Mouse (Mus musculus) liver, adult 2 months (tissue): Measurements from ENCODE around the gene Olfr6. TPM values are rescaled to one million over a fixed set of nuclear protein-coding genes. Genes with fewer than 3 reads are reported as not detected.
"Not testable (repeated sequence)": the region's sequence is repeated elsewhere in the genome, so short reads cannot be mapped to it uniquely, and the experiment has no call there.

Source experiments
- DNase-seq: peaks from one replicate; pipeline ENCODE4 v3.0.0-alpha.2; 2011; ENCODE audit warnings: low read depth, low spot score; ENCODE audit errors: extremely low read depth
- H3K27ac ChIP-seq: fragments of 200-500 bp; replicated peaks from 2 replicates; pipeline ENCODE4 v1.5.1; 2012; ENCODE audit warnings: low read depth, mild to moderate bottlenecking, control low read depth, inconsistent platforms, low read length; ENCODE audit not compliant: insufficient read depth
- H3K27me3 ChIP-seq: fragments of 200-500 bp; 2 replicates; pipeline ENCODE4 v1.6.1; 2012; ENCODE audit warnings: mild to moderate bottlenecking, moderate library complexity, low read length, inconsistent platforms; ENCODE audit not compliant: control insufficient read depth, insufficient read depth
- H3K36me3 ChIP-seq: fragments of 200-500 bp; 2 replicates; pipeline ENCODE4 v1.6.1; 2012; ENCODE audit warnings: low read length, inconsistent platforms; ENCODE audit not compliant: control insufficient read depth, insufficient read depth
- H3K4me1 ChIP-seq: fragments of 200-500 bp; 2 replicates; pipeline ENCODE4 v1.6.1; 2011; ENCODE audit warnings: low read length; ENCODE audit not compliant: control insufficient read depth, insufficient read depth
- H3K4me3 ChIP-seq: fragments of 200-500 bp; 2 replicates; pipeline ENCODE4 v1.5.1; 2011; ENCODE audit warnings: low read depth, mild to moderate bottlenecking, control low read depth, low read length, moderate library complexity; ENCODE audit not compliant: insufficient read depth
- H3K79me2 ChIP-seq: fragments of 200-500 bp; 2 replicates; pipeline ENCODE4 v1.6.1; 2012; ENCODE audit warnings: inconsistent platforms, mild to moderate bottlenecking, low read length, moderate library complexity; ENCODE audit not compliant: control insufficient read depth, insufficient read depth
- H3K9ac ChIP-seq: fragments of 200-500 bp; 2 replicates; pipeline ENCODE4 v1.6.1; 2012; ENCODE audit warnings: low read depth, mild to moderate bottlenecking, control low read depth, inconsistent platforms, low read length
- CTCF ChIP-seq: fragments of 200-500 bp; IDR thresholded peaks from 2 replicates; pipeline ENCODE4 v1.5.1; 2011; ENCODE audit warnings: low read depth, low read length, control low read depth
- POLR2A ChIP-seq: fragments of 200-500 bp; IDR thresholded peaks from 2 replicates; pipeline ENCODE4 v1.6.1; 2011; ENCODE audit warnings: low read length, control low read depth; ENCODE audit not compliant: insufficient read depth; ENCODE audit errors: extremely low read depth
- WGBS: fragments of 180-500 bp; shearing (Covaris S2); methylation state at CpG from one replicate; pipeline ENCODE4 v1.1.7; 2018; 5-methylcytosine and 5-hydroxymethylcytosine counted together
- polyA plus RNA-seq: library from polyadenylated mRNA; depleted of rRNA; stranded (reverse); fragments of >200 nt; gene quantifications from 2 replicates; pipeline ENCODE4 v1.2.3, GENCODE M21; 2012; rRNA removed
- total RNA-seq: library from RNA; depleted of rRNA; stranded (reverse); fragments of >200 nt; gene quantifications from 2 replicates; pipeline ENCODE4 v1.2.3, GENCODE M21; 2014; rRNA removed

The Olfr6 gene
- total and polyA plus RNA-seq, 2 experiments = not detected

DNA sequence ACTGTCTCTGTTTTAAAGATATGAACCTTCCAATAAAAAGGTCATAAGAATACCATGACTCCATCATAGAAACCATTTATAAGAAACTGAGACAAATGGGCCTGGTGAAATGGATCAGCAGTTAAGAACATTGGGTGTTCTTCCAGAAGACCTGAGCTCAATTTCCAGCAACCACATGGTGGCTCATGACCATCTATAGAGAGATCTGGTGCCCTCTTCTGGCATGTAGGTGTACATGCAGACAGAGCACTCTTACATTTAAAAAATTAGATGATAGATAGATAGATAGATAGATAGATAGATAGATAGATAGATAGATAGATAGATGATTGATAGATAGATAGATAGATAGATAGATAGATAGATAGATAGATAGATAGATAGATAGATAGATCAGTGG is 3.8 kb upstream of the Olfr6 start:
- H3K27me3 ChIP-seq, H3K4me3 ChIP-seq, H3K4me1 ChIP-seq, H3K27ac ChIP-seq, H3K36me3 ChIP-seq, H3K79me2 ChIP-seq, H3K9ac ChIP-seq: not testable (repeated sequence)
- 0 out of 2 replicates have a peak, but pooled peaks have one; percentile 17 for TF ChIP-seq CTCF
- DNase-seq = peak; percentile 21

DNA sequence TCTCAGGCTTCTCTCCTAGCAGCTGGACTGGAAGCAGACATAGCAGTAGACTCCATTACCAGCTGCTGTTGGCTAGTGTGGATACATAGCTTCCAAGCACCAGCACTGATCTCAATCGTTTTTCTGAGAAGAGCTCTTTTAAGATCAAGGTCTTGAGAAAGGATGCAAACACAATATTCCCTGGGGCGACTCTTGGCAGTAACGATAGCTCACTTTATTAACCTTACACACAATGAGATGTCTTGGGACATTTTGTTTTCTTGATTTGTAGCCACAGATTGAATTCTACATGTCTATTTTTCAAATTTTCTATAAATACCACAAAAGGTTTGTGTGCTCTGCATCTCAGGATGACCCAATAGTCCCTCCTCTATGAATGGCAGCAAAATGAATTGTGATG is 15.5 kb downstream of the Olfr6 start, which contains the start of gene Olfr710:
Gene Olfr710 (minus strand): TSS at position 101 of the 400 bp plus-strand sequence.
- H3K4me3 ChIP-seq = no peak within 1 kb of the TSS
- no peaks in the 10 kb centered on the region for H3K79me2 ChIP-seq
- no peak within 1 kb of the TSS for H3K27ac ChIP-seq
- no peak for DNase-seq
- no peaks in the 10 kb centered on the region for H3K27me3 ChIP-seq
- WGBS = 71% methylated on average over 3 of the region's 3 CpGs
- no peaks in the 10 kb centered on the region for H3K4me1 ChIP-seq
- no peak within 1 kb of the TSS for H3K9ac ChIP-seq
- no peaks in the 10 kb centered on the region for H3K36me3 ChIP-seq
- TF ChIP-seq CTCF (no peak), POLR2A (no peak)

- Histone ChIP-seq H3K36me3 (no peaks in the 10 kb centered on the region), H3K9ac (no peak within 1 kb of the TSS), H3K27ac (no peak within 1 kb of the TSS), H3K27me3 (no peaks in the 10 kb centered on the region), H3K4me3 (no peak within 1 kb of the TSS), H3K4me1 (no peaks in the 10 kb centered on the region), H3K79me2 (no peaks in the 10 kb centered on the region)
- no peak for DNase-seq
- TF ChIP-seq POLR2A = no peak
- no peak for TF ChIP-seq CTCF
Measured at GRCm38 (mm10) chr7:106932119-106932518, 31.6 kb downstream of the Olfr6 start, which contains the start of gene Olfr709-ps1. Gene Olfr709-ps1 (minus strand): TSS chr7:106932219.

- not testable (repeated sequence) for H3K27ac ChIP-seq, H3K9ac ChIP-seq, H3K4me1 ChIP-seq, H3K4me3 ChIP-seq, H3K36me3 ChIP-seq, DNase-seq, H3K79me2 ChIP-seq, H3K27me3 ChIP-seq
- WGBS = 88% methylated on average over 7 of the region's 7 CpGs
Measured at GRCm38 (mm10) chr7:106920961-106921360, 42.8 kb downstream of the Olfr6 start.

DNA sequence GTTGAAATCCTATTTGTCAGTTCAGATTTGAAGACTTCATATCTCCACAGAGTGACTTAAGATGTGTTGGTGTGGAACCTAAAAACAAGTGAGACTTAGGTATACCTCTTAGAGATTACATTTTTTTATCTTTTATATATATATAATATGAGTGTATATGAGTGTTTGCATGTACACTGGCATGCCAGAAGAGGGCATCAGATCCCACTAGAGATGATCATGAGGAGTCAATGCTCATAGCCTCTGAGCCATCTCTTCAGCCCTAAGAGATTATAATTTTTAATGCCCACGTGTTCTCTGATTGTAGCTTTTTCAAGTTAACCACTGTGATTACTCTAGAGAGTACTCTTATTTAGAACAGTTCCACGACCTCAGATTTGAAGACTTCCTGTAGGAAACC is 56.1 kb downstream of the Olfr6 start, which contains the start of gene Olfr1532-ps1:
Gene Olfr1532-ps1 (plus strand): TSS at position 326 of the 400 bp plus-strand sequence.
- Histone ChIP-seq H3K4me1 (no peaks in the 10 kb centered on the region), H3K36me3 (no peaks in the 10 kb centered on the region), H3K9ac (no peak within 1 kb of the TSS), H3K27me3 (no peaks in the 10 kb centered on the region), H3K79me2 (no peaks in the 10 kb centered on the region), H3K27ac (no peak within 1 kb of the TSS), H3K4me3 (no peak within 1 kb of the TSS)
- TF ChIP-seq POLR2A (no peak), CTCF (no peak)
- WGBS = 45% methylated on average over 2 of the region's 2 CpGs
- no peak for DNase-seq

Other genes starting within 250 kb of the Olfr6 start
- not detected in 2 replicates for gene Olfr695, start 247.5 kb downstream of the Olfr6 start, total RNA-seq
- not detected in 2 replicates for gene Olfr695, start 247.5 kb downstream of the Olfr6 start, polyA plus RNA-seq
- gene Olfr697, start 221.5 kb downstream of the Olfr6 start, total RNA-seq = not detected in 2 replicates
- not detected in 2 replicates for gene Olfr697, start 221.5 kb downstream of the Olfr6 start, polyA plus RNA-seq
- not detected in 2 replicates for gene Olfr698, start 208.5 kb downstream of the Olfr6 start, total RNA-seq
- not detected in 2 replicates for gene Olfr698, start 208.5 kb downstream of the Olfr6 start, polyA plus RNA-seq
- gene Olfr699, start 170.7 kb downstream of the Olfr6 start, total RNA-seq = not detected in 2 replicates
- gene Olfr699, start 170.7 kb downstream of the Olfr6 start, polyA plus RNA-seq = not detected in 2 replicates
- gene Olfr700, start 155.1 kb downstream of the Olfr6 start, total RNA-seq = not detected in 2 replicates
- gene Olfr700, start 155.1 kb downstream of the Olfr6 start, polyA plus RNA-seq = not detected in 2 replicates
- gene Olfr701, start 149.8 kb downstream of the Olfr6 start, total RNA-seq = not detected in 2 replicates
- not detected in 2 replicates for gene Olfr701, start 149.8 kb downstream of the Olfr6 start, polyA plus RNA-seq
- not detected in 2 replicates for gene Olfr702, start 130.0 kb downstream of the Olfr6 start, total RNA-seq
- gene Olfr702, start 130.0 kb downstream of the Olfr6 start, polyA plus RNA-seq = not detected in 2 replicates
- not detected in 2 replicates for gene Olfr703, start 120.6 kb downstream of the Olfr6 start, total RNA-seq
- not detected in 2 replicates for gene Olfr703, start 120.6 kb downstream of the Olfr6 start, polyA plus RNA-seq
- not detected in 2 replicates for gene Olfr704, start 100.8 kb downstream of the Olfr6 start, total RNA-seq
- not detected in 2 replicates for gene Olfr704, start 100.8 kb downstream of the Olfr6 start, polyA plus RNA-seq
- not detected in 2 replicates for gene Olfr705, start 87.0 kb downstream of the Olfr6 start, total RNA-seq
- not detected in 2 replicates for gene Olfr705, start 87.0 kb downstream of the Olfr6 start, polyA plus RNA-seq
- gene Olfr706, start 75.8 kb downstream of the Olfr6 start, total RNA-seq = not detected in 2 replicates
- gene Olfr706, start 75.8 kb downstream of the Olfr6 start, polyA plus RNA-seq = not detected in 2 replicates
- not detected in 2 replicates for gene Olfr707, start 62.7 kb downstream of the Olfr6 start, total RNA-seq
- not detected in 2 replicates for gene Olfr707, start 62.7 kb downstream of the Olfr6 start, polyA plus RNA-seq
- gene Olfr1532-ps1, start 55.9 kb downstream of the Olfr6 start, total RNA-seq = not detected in 2 replicates
- gene Olfr1532-ps1, start 55.9 kb downstream of the Olfr6 start, polyA plus RNA-seq = not detected in 2 replicates
- gene Olfr709-ps1, start 31.7 kb downstream of the Olfr6 start, total RNA-seq = not detected in 2 replicates
- not detected in 2 replicates for gene Olfr709-ps1, start 31.7 kb downstream of the Olfr6 start, polyA plus RNA-seq
- gene Olfr710, start 15.6 kb downstream of the Olfr6 start, total RNA-seq = not detected in 2 replicates
- gene Olfr710, start 15.6 kb downstream of the Olfr6 start, polyA plus RNA-seq = not detected in 2 replicates
- not detected in 2 replicates for gene Olfr711, start 11.5 kb upstream of the Olfr6 start, total RNA-seq
- gene Olfr711, start 11.5 kb upstream of the Olfr6 start, polyA plus RNA-seq = not detected in 2 replicates
- not detected in 2 replicates for gene Olfr2, start 42.1 kb upstream of the Olfr6 start, total RNA-seq
- gene Olfr2, start 42.1 kb upstream of the Olfr6 start, polyA plus RNA-seq = not detected in 2 replicates
- gene Olfr713, start 67.2 kb upstream of the Olfr6 start, total RNA-seq = not detected in 2 replicates
- not detected in 2 replicates for gene Olfr713, start 67.2 kb upstream of the Olfr6 start, polyA plus RNA-seq
- gene Olfr714, start 107.0 kb upstream of the Olfr6 start, total RNA-seq = not detected in 2 replicates
- not detected in 2 replicates for gene Olfr714, start 107.0 kb upstream of the Olfr6 start, polyA plus RNA-seq
- not detected in 2 replicates for gene Olfr17, start 129.3 kb upstream of the Olfr6 start, total RNA-seq
- gene Olfr17, start 129.3 kb upstream of the Olfr6 start, polyA plus RNA-seq = not detected in 2 replicates
- not detected in 2 replicates for gene Olfr715b, start 146.4 kb upstream of the Olfr6 start, total RNA-seq
- not detected in 2 replicates for gene Olfr715b, start 146.4 kb upstream of the Olfr6 start, polyA plus RNA-seq
- not detected in 2 replicates for gene Olfr715, start 167.1 kb upstream of the Olfr6 start, total RNA-seq
- gene Olfr715, start 167.1 kb upstream of the Olfr6 start, polyA plus RNA-seq = not detected in 2 replicates
- not detected in 2 replicates for gene Olfr716, start 174.4 kb upstream of the Olfr6 start, total RNA-seq
- gene Olfr716, start 174.4 kb upstream of the Olfr6 start, polyA plus RNA-seq = not detected in 2 replicates
- gene Nlrp14, start 203.1 kb upstream of the Olfr6 start, total RNA-seq = not detected in 2 replicates
- not detected in 2 replicates for gene Nlrp14, start 203.1 kb upstream of the Olfr6 start, polyA plus RNA-seq
- not detected in 2 replicates for gene Rbmxl2, start 245.5 kb upstream of the Olfr6 start, total RNA-seq
- not detected in 2 replicates for gene Rbmxl2, start 245.5 kb upstream of the Olfr6 start, polyA plus RNA-seq